Mouse (Mus musculus) 3134 (cell line): Measurements from ENCODE around the gene Gm19426.

Experiments
- DNase-seq: peaks from one replicate; pipeline ENCODE4 v3.0.0-alpha.2; 2011; ENCODE audit warnings: low spot score; ENCODE audit not compliant: insufficient read length; ENCODE audit errors: extremely low read depth

Gene Gm19426

DNA sequence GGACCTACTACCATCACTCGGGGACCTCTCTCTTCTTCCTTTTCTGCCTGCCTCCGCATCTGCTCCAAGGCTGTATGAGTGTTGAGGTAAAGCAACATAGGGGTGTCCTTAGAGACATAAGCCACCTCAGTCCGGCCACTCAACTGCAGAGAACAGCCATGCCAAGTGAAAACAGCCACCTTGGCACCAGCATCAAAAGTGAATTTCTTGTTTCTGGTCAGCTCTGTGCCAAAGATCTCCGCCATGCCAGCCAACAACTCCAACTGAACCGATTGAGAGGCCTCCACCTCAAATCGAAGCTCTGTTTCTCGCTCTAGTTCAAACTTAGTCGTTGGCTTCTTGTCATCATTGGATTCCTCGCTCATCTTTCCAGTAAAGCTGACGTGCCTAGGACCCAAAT, 17.7 kb downstream of the Gm19426 start:
- DNase-seq, result no peak

DNA sequence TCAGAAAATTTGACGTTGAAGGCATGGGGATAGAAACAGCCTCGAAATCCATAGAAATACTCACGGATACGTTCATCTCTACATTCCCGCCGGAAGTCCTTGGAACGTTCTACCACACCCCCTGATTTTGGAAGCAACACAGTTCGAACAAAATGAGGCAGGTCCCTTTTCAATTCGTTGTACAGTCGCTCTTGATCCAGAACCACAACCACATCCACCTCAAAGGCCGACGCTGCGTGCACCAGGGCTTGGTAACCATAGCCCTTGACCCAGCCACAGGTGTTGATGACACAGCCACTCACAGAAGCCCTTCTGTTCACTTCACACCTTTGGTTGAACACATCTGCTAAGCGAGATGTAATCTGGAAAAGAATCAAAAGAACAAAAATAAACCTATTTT, 19.6 kb downstream of the Gm19426 start:
- DNase-seq, result no peak

DNA sequence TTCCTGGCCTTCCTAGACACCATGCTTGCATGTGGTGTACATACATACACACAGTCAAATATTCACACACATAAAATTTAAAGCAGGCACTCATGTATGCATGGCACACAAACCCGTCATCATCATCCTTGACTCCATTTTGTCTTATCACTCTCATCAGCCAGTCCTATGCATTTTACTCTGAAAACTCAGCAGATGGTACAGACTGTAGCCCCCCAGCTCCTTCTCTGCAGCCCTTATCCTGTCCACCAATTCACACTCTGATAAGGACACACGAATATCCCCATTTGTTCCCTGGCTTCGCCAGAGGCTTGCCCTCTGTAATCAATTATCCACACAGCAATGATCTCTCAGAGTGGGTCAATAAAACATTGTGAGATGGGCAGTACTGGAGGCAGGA, 22.3 kb downstream of the Gm19426 start:
- DNase-seq, result no peak

DNA sequence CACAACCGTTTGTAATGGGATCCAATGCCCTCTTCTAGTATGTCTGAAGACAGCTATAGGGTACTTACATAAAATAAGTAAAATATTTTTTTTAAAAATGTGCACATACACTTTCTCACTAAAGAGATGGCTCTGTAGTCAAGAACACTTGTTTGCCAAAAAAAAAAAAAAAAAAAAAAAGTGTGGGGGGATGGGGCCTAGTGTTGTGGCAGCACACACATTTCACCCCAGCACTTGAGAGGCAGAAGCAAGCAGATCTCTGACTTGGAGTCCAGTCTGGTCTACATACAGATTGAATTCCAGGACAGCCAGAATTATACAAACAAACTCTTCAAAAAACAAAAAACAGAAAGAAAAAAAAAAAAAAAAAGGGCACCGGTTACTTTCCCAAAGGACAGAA, 22.7 kb downstream of the Gm19426 start:
- no peak for DNase-seq

DNA sequence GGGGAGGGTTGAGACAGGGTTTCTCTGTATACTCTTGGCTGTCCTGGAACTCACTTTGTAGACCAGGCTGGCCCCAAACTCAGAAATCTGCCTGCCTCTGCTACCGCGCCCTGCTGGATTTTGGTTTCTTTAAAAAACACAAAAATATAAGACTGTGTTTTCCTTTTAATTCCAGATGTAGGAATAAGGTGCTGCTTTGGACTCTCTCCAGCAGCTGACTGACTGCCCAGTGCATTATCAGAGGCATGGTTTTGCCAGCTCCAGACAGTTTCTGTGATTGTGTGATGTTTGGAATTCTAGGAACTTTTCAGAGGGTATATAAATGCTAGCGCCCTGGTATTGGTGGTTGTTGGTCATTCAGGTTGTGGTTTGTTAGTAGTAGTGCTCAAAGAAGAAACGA, 26.1 kb downstream of the Gm19426 start:
- no peak for DNase-seq

DNA sequence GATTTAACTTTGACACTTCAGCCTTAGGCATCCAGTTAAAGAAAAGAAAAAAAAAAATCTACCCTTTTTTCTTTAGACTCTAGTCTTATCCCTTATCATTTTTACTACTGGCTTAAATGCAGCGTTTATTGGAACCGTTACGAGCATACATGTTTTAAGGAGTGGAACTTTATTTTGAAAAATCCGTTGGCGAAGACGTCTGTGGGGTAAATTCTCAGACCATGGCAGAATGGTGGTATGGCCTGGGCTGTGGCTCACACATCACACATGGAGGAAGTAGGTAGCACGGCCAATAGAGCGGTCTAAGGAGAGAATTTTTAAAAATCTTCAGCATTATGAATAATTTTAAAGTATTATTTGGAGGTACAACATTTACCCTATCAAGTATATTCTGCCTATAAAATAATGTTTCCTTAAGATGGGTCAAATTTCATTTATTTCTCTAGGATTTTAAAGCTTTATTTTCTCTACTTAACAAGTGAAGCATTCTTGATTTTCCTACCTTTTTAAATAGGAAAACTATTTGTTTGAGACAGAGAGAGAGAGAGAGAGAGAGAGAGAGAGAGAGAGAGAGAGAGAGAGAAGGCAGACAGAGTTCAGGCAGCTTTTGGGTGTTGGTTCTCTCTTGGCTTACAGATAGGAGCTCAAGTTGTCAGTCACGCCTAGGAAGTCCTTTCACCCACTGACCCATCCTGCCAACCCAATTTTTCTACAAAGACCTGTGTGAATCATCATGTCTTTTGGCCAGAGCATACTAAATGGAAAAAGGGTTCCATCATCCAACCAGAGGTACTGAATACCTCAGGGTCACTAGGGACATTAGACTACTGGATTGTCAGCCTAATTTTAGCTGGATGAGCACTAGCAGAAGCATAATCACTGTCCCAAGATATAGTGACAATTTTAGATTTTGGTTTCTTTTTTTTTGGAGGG, 26.8 kb downstream of the Gm19426 start:
- peak; percentile 41 for DNase-seq

DNA sequence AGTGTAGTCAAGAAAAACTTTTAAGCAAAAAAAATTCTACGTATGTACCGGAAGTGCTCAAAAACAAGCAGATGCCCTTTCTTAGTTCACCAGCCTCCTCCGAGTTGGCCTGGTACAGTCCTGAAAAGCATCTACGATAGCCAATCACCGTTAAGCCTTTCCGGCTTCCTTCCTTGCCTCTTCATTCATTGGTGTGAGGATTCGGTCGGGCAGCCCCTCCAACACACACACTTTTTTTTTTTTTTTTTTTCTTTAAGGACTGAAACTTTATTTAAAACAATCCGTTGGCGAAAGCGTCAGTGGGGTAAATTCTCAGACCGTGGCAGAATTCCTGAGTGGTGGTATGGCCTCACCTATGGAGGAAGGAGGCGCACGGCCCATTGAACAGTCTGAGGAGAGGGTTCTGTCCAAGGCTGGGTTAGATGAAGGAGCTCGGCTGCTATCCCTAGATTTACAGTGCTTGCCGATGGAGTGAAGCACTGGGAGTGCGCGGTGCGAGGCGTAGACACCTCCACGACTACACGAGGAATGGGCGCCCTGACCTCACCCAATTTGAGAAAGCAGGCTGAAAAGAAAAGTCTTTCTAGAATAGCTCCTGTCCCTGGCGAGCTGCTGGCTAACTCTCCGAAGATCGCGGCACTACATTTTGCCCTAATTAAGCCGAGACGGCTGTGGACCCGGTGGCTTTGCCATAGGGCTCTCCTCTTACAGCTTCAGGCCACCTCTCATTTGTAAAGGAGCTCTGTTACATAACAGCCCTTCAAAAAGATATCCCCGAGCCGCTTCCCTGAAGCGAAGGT, 27.7 kb downstream of the Gm19426 start:
- no peak for DNase-seq

DNA sequence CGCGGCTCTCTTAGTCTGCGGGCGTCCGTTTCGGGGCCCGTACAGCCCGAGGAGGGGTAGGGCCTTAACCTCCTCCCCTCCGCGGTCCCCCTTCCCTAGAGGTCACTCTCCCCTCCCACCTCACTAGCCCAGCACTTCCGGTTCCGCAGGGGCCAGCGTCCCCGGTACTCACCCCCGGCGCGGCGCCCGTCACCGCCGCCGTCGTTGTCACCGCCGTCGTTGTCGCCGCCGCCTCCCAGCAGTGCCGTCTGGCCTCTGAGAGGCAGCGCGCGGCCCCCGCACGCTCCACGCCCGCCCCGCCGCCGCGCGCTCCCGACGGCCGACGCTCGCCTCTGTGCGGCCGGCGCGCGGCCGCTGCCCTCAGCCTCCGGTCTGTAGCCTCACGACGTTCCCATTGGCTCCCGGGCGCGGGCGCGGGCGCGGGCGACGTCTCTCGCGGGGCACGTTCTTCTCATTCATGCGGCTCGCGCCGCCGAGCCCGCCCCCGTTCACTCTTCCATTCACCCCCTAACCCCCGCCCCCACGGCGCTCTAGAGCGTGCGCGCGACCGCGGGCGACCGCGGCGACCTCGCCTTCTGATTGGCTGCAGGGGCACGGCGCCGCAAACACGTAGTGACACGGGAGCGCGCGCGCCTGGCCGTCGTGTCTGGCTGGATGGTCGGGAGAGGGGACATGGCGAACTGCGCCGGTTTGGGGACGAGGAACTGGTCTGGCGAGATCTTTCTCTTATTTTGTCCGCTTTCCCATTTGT, 28.5 kb downstream of the Gm19426 start, which contains the start of gene Zdhhc5:
Gene Zdhhc5 (minus strand): TSS at position 370 of the 751 bp plus-strand sequence.
- DNase-seq, result peak; percentile 98

DNA sequence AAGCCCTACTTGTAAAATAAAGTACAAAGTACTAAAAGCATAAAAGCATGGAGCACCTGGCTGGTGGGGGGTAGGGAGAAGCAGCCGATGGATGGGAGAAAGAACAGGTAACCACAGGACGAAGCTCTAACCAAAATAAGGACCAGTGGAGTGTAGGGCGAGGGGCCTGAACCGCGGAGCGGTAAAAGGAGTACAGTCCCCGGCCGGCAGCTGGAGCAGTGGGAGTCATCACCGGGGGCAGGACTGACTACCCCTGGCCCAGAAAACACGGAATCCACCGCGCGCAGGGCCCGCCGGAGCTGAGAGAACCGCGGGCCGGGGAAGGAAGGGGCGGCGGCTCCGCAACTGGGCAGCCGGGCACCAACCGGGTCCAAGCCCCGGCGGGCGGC, 29.0 kb downstream of the Gm19426 start:
- DNase-seq, result no peak

DNA sequence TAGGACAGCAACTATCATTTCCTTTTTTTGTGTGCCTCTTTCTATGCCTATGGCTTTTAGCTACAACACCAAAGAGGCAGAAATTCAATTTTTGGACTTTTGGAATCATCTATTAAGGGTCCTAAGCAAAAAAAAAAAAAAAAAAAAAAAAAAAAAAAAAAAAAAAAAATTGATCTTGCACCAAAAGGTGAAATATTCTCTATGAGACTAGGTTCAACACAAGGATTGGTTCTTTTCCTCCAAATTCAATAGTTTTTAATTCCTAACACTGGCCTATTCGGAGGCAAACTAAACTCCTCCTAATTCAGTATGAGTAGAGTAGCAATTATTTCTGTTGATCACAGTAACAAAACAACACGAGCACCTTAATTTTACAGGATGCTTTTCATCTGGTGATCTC, 31.6 kb downstream of the Gm19426 start:
- no peak for DNase-seq

DNA sequence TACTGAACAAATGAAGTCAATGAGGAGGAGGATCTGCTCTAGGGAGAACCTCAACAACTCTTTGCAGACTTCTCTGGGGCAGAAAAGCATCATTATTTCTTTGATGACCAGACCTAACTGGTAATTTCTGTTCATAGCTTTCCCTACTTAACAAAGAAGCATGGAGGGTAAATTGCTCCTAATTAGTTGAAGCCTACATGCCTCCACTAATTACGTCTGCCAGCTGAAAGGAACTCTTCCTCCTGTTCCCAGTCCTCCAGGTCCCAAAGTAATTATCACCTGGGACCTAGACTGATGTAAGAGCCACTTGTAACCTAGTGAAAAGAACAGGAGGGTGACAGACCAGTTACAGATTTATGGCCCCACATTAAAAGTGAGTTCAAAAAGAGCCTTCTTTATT, 35.9 kb downstream of the Gm19426 start:
- DNase-seq, result no peak

DNA sequence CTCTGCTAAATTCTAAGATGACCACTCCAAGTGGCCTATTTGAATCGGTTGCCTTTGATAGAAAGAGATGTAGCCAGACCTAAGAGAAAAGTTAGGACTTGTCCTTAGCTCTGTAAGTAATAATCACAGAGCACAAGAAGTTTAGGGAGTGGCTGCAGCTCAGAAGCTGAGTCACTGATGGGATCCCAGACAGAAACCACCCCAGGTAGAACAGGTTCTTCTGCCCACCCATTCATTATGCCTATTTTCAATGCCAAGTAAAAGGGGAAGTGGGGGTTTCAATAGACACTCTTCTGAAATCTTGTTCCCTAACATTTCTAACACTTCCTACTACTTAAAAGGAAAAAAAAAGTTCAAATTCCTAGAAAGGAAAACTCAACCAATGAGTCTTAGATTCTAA, 38.2 kb downstream of the Gm19426 start:
- DNase-seq, result no peak

DNA sequence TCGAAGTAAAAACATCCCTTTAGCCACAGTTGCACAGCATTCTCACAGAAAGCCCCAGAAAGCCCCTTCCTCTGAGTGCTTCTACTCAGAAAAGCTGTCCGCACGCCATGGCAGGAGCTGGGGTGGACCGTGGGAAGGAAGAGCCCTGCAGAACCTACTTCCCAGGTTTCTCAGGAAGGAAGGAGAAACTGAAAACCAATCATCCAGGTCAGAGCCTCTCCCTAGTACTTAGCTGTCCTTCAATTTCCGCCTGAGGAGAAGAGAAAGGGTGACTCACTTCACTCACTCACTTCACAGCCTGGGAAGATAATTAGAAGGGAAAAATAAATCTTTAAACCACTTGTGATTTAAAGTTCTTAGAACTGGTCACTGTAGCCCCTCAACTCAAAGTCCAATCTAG, 39.1 kb downstream of the Gm19426 start:
- no peak for DNase-seq

DNA sequence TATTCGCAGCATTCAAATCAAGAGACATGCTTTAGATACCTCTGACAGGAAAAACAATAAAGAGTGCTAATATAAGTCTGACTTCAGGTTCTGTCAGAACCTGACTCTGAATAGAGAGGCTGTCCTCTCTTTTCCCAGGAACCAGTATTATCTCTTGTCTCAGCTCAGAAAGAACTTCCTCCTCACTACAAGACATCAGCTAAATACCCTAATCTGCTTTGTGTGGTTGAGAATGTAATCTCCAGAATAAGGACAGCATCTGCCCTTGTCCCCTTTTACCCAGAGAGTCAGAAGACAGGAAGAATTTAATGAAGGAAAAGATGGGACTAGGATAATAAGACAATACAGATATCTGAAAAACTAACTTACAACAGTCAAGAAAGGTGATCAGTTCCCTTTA, 40.0 kb downstream of the Gm19426 start:
- no peak for DNase-seq

DNA sequence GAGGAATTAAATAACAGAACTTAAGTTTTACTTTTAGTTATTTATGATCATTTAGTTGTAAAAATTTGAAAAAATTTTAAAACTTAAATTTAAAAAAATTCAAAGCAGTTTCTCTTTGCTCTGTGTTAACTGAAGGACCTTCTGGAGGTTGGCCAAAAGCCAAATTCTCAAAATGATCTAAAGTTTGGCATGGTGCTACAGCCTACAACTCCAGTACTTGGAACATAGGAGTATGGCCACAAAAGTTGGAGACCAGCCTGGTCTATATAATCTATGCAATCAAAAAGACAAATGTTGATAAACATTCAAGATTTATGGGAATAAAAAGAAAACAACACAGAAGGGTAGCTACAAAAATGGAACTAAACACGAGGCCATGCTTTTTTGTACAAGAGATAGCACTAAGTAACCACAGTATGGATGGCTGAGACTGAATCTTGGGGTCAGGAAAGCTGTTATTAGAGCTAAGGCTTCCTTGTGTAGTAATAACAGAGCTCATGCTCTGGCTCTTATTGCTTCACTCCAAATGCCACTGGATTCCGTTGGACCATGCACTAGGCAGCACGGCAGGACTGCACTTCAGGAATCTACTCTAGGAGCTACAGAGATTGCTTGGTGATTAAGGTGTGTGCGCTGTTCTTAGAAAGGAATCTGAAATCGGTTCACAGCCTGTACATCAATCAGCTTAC, 48.3 kb downstream of the Gm19426 start:
- no peak for DNase-seq
